Mouse (Mus musculus) limb, embryonic 13.5 days (tissue): ENCODE measurements around the gene Myo1e. TPM values are rescaled to one million over a fixed set of nuclear protein-coding genes. Genes with fewer than 3 reads are reported as not detected.

Source experiments
- ATAC-seq: fragments of 200-750 bp; cut with Nextera tagmentation; 2 replicates; pipeline ENCODE4 v1.8.0; 2017; ENCODE audit warnings: low read depth, moderate number of reproducible peaks, moderate TSS enrichment; ENCODE audit not compliant: low FRiP score
- H3K27ac ChIP-seq: fragments of 300-500 bp; sonication (generic); 2 replicates; pipeline ENCODE4 v1.5.1; 2015; ENCODE audit warnings: inconsistent platforms, mild to moderate bottlenecking, moderate library complexity
- H3K27me3 ChIP-seq: fragments of 300-500 bp; sonication (generic); 2 replicates; pipeline ENCODE4 v1.6.1; 2015; ENCODE audit warnings: mild to moderate bottlenecking, inconsistent platforms
- H3K36me3 ChIP-seq: fragments of 300-500 bp; sonication (generic); 2 replicates; pipeline ENCODE4 v1.6.1; 2015; ENCODE audit warnings: inconsistent platforms, mild to moderate bottlenecking, moderate library complexity
- H3K4me1 ChIP-seq: fragments of 300-500 bp; sonication (generic); 2 replicates; pipeline ENCODE4 v1.6.1; 2015; ENCODE audit warnings: inconsistent platforms
- H3K4me2 ChIP-seq: fragments of 300-500 bp; sonication (generic); replicated peaks from 2 replicates; pipeline ENCODE4 v1.6.1; 2015; ENCODE audit warnings: inconsistent platforms, mild to moderate bottlenecking, moderate library complexity
- H3K4me3 ChIP-seq: fragments of 300-500 bp; sonication (generic); 2 replicates; pipeline ENCODE4 v1.5.1; 2015; ENCODE audit warnings: moderate library complexity, mild to moderate bottlenecking, inconsistent platforms
- H3K9ac ChIP-seq: fragments of 300-500 bp; sonication (generic); 2 replicates; pipeline ENCODE4 v1.6.1; 2015; ENCODE audit warnings: mild to moderate bottlenecking, inconsistent platforms
- H3K9me3 ChIP-seq: fragments of 300-500 bp; sonication (generic); 2 replicates; pipeline ENCODE4 v1.6.1; 2016; ENCODE audit warnings: inconsistent platforms
- WGBS: fragments of 180-500 bp; shearing (Covaris S2); methylation state at CpG from one replicate; pipeline ENCODE4 v1.1.7; 2015; 5-methylcytosine and 5-hydroxymethylcytosine counted together
- polyA plus RNA-seq: library from polyadenylated mRNA; unstranded; fragments of >200 nt; fragmentation: Nextera tagmentation; extraction: Ambion mirVana; gene quantifications from 2 replicates; pipeline ENCODE4 v1.2.1, GENCODE M21; 2015

Gene Myo1e
- polyA plus RNA-seq, 1 experiment from 2014 or later: 23.7 TPM

DNA sequence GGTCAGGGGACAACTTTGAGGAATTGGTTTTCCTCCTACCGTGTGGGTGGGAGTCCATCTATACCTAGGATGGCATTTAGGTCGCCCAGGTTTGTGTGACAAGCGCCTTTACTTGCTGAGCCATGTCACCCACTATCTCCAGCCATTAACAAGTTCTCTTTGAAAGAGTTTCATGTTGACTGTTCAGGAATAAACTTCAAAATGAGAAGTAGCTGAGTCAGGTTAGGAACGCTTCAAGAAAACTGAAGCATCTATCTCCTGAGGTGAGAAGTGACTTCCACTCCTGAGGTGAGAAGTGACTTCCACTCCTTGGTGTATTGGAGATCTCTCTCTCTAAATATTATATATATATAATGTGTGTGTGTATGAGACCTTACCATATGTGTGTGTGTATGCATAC is 19.2 kb downstream of the Myo1e start:
- Histone ChIP-seq H3K27me3 (no peaks in the 10 kb centered on the region), H3K9me3 (no peaks in the 10 kb centered on the region), H3K4me2 (no peak overlapping the region), H3K9ac (no peak overlapping the region), H3K4me1 (peaks cover 19% of the 10 kb centered on the region), H3K36me3 (no peaks in the 10 kb centered on the region), H3K27ac (no peak overlapping the region), H3K4me3 (no peak overlapping the region)
- WGBS: 90% methylated on average over 4 of the region's 4 CpGs
- no peak for ATAC-seq

DNA sequence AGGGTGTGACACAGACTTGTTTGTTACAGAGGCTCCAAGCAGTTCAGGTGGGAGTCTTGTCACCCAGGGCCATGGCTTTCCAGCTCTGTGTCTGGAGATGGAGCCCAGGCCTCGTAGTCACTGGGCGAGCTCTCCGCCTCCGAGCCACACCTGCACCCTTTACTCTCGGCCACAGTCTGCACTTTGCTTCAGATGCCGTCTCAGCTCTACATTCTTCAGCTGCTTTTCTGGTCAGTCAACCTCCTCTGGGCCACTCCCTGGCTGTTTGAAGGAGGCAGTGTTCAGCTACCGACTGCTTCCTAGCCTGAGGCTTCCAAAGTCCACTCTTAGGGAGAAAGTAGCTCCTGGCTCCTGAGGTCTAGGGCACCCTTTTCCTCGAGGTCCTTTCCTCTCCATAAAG is 22.7 kb downstream of the Myo1e start:
- Histone ChIP-seq H3K36me3 (no peaks in the 10 kb centered on the region), H3K27ac (no peak overlapping the region), H3K4me2 (no peak overlapping the region), H3K4me1 (peaks cover 7% of the 10 kb centered on the region), H3K9me3 (no peaks in the 10 kb centered on the region), H3K27me3 (no peaks in the 10 kb centered on the region), H3K9ac (no peak overlapping the region), H3K4me3 (no peak overlapping the region)
- WGBS: 54% methylated on average over 8 of the region's 8 CpGs
- ATAC-seq: no peak

DNA sequence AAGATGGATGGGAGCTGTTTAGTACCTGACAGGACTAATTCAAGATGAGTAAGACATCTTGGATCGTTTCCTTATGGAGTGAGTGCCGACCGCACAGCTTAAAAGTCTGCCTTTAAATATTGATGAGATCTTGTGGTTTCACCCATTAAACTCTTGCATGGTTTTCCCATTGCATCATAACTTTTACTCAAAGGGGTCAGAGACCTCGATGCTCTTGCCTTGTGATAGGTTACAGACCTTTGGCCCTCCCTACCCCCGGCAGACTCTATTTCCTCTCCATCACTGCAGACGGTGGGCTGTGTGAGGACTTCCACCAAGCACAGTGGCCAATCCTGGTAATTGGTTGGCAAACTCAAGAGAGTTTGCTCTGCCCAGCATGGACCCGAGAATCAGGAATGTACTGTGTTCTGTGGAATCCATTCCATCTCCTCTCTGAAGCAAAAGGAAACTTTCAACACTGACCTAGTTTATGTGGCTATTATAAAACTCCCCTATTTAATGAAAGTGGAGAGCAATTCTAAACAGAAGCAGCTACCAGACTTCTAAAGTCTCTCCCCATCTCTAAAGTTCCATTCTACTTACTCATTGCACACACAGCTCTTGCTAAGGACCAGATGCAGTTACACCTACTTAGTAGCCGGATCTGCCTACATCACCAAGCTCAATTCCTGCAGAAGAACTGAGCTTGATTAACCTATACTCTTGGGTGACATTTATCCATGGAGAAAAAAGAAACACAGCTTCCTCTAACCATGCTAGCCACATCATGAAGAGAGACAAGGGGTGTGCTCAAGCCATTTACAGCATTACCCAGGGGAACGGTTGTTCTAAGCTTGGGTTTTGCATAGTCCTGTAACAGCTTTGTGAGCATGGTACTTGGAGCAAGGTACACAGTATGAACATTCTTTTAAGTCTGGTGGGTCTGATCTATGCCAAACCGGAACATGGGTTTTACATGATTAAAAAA is 25.2 kb downstream of the Myo1e start:
- WGBS: 77% methylated on average over 10 of the region's 10 CpGs
- Histone ChIP-seq H3K9ac (no peak overlapping the region), H3K4me1 (peaks cover 7% of the 10 kb centered on the region), H3K4me3 (no peak overlapping the region), H3K4me2 (no peak overlapping the region), H3K36me3 (no peaks in the 10 kb centered on the region), H3K9me3 (no peaks in the 10 kb centered on the region), H3K27ac (no peak overlapping the region), H3K27me3 (no peaks in the 10 kb centered on the region)
- no peak for ATAC-seq

DNA sequence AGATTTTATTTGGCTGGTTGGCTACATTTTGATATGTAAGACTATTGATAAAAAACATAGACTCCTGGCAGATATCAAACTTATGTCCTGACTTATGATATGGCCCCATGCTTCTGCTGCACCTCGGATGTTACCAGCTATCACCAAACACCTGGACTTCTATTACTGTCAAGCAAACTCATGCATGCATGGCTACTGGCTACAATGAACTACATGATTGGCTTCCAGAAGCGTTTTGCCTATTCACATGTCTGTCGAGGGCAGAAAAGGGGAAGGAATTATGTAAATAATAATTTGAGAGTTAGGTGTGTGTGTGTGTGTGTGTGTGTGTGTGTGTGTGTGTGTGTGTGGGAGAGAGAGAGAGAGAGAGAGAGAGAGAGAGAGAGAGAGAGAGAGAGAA is 30.0 kb downstream of the Myo1e start:
- WGBS: 79% methylated on average over 3 of the region's 3 CpGs
- no peaks in the 10 kb centered on the region for H3K36me3 ChIP-seq
- H3K4me2 ChIP-seq: no peak overlapping the region
- no peak overlapping the region for H3K27ac ChIP-seq
- H3K9ac ChIP-seq: no peak overlapping the region
- no peaks in the 10 kb centered on the region for H3K27me3 ChIP-seq
- no peak for ATAC-seq
- peaks cover 27% of the 10 kb centered on the region for H3K4me1 ChIP-seq
- no peak overlapping the region for H3K4me3 ChIP-seq
- no peaks in the 10 kb centered on the region for H3K9me3 ChIP-seq

DNA sequence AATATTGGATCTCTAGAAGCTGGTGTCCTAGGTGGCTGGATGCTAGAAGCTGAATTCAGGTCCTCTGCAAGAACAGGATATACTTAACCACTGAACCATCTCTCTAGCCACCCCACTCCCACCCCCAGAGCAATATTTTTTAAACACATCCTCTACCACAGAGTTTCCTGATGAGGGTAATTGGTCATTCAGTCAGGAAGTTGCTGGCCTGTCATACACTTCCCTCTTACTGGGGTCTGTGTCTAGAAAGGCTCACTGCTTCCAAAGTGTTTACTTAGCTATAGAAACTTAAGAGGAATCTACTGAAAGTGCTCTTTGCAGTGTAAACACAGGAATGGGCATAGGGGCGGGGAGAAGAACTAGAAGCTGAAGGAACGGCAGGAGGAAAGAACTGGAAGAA is 30.4 kb downstream of the Myo1e start:
- no peak for ATAC-seq
- WGBS: 39% methylated on average over 2 of the region's 2 CpGs

DNA sequence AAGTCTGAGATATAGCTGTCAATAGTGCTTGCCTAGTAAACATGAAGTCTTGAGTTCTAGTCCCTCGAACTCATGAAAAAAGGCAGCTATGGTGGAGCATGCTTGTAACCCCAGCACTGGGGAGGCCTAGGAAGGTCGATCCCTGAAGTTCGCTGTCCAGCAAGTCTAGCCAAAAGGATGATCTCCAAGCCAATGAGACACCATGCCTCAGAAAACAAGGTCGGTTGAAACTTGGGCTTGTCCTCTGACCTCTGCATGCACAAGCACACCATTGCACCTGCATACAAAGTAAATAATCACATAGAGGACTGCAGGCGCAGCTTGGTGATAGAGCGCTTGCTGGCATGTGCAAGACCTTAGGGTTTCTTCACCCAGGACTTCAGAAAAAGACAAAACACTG is 31.2 kb downstream of the Myo1e start:
- Histone ChIP-seq H3K4me2 (no peak overlapping the region), H3K36me3 (no peaks in the 10 kb centered on the region), H3K27ac (no peak overlapping the region), H3K4me3 (no peak overlapping the region), H3K9me3 (no peaks in the 10 kb centered on the region), H3K27me3 (no peaks in the 10 kb centered on the region), H3K4me1 (peaks cover 33% of the 10 kb centered on the region), H3K9ac (no peak overlapping the region)
- 89% methylated on average over 6 of the region's 6 CpGs for WGBS
- no peak for ATAC-seq

More for the DNA sequence above, 30.4 kb downstream of the Myo1e start:
- H3K4me1 ChIP-seq: peaks cover 27% of the 10 kb centered on the region
- H3K27ac ChIP-seq: no peak overlapping the region
- H3K36me3 ChIP-seq: no peaks in the 10 kb centered on the region
- no peak overlapping the region for H3K9ac ChIP-seq
- H3K9me3 ChIP-seq: no peaks in the 10 kb centered on the region
- H3K4me3 ChIP-seq: no peak overlapping the region
- no peak overlapping the region for H3K4me2 ChIP-seq
- H3K27me3 ChIP-seq: no peaks in the 10 kb centered on the region

DNA sequence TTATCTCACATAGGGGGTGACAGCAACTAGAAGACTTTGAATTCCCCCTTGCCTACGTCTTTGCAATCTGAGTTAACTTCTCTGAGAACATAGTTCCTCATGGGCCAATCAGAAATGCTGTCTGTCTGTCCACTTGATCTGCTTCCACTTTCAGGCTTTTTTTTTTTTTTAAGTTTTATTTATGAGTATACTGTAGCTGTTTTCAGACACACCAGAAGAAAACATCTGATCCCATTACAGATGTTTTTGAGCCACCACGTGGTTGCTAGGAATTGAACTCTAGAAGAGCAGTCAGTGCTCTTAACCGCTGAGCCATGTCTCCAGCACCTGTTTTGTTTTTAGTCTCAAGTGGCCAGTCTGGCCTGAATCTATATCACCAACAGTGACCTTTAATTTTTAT is 32.1 kb downstream of the Myo1e start:
- H3K36me3 ChIP-seq: no peaks in the 10 kb centered on the region
- WGBS: 69% methylated on average over 3 of the region's 3 CpGs
- ATAC-seq: no peak
- H3K4me1 ChIP-seq: peaks cover 39% of the 10 kb centered on the region
- H3K4me3 ChIP-seq: no peak overlapping the region
- no peak overlapping the region for H3K9ac ChIP-seq
- no peaks in the 10 kb centered on the region for H3K9me3 ChIP-seq
- H3K27me3 ChIP-seq: no peaks in the 10 kb centered on the region
- H3K27ac ChIP-seq: no peak overlapping the region
- no peak overlapping the region for H3K4me2 ChIP-seq

DNA sequence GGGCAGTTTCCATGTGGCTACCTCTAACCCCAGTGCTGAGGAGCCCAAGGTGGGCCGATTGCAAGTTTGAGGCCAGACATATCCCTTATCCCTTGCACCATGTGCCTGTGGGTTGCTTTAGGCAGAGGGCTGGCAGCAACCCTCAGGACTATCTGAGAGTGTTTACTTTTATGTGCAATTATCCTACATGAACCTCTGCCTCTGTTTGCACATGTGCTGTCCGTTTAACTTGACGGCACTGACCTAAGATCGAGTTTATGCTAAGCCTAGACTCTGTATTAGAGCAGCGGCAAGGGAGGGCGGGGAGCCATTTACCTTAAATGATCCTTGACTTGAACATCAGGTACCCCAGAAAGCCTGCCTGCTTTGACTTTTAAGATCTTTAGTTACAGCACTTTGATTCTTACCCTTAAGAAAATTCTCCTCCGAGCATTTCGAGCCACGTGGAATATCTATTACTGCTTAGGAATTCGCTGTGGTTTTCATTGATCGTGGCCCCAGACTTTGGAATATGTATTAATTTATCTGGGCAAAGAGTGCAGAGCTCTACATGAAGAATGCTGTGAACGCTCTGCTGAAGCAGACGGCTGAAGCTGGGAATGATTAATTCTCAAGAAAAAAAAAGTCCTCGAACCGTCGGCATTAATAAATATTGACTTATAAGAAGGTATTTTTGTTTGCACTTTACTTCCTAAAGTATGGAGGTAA is 33.7 kb downstream of the Myo1e start:
- 0 out of 2 replicates have a peak, but pooled peaks have one; percentile 20 for ATAC-seq
- no peaks in the 10 kb centered on the region for H3K27me3 ChIP-seq
- WGBS: 41% methylated on average over 16 of the region's 16 CpGs
- H3K4me3 ChIP-seq: no peak overlapping the region
- no peaks in the 10 kb centered on the region for H3K36me3 ChIP-seq
- H3K4me2 ChIP-seq: peak overlapping the region; percentile 35
- H3K27ac ChIP-seq: peak overlapping the region; percentile 65
- H3K9ac ChIP-seq: no peak overlapping the region
- no peaks in the 10 kb centered on the region for H3K9me3 ChIP-seq
- H3K4me1 ChIP-seq: peaks cover 39% of the 10 kb centered on the region

DNA sequence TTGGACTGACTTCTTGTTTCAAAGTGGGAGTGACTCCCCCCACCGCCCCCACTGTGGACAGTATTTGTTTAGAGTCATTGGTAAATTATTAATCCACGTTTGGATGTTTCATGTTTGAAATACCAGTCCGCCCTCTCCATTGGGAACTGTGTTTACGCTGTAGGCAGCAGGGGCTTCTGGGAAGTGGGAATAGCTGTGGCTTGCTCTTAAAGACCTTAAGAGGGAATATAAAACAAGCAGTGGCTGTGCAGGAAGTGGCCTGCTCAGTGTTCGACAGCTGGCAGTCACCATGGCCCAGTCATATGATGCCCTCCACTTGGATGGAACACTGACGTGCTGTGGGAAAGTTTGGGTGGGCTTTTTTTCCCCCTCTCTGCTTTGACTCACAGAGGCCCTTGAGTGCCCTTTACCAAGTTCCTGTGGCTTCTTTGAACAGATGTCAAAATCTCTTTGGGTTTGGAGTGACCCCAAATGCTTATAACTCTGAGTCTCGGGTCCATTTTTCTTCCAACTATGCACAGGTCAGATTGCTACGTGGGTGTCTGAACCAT is 34.3 kb downstream of the Myo1e start:
- Histone ChIP-seq H3K4me3 (no peak overlapping the region), H3K27me3 (no peaks in the 10 kb centered on the region), H3K9ac (no peak overlapping the region), H3K4me2 (peak overlapping the region; percentile 35), H3K9me3 (no peaks in the 10 kb centered on the region), H3K4me1 (peaks cover 39% of the 10 kb centered on the region), H3K27ac (peak overlapping the region; percentile 65), H3K36me3 (no peaks in the 10 kb centered on the region)
- 38% methylated on average over 8 of the region's 8 CpGs for WGBS
- peak; percentile 64 for ATAC-seq

DNA sequence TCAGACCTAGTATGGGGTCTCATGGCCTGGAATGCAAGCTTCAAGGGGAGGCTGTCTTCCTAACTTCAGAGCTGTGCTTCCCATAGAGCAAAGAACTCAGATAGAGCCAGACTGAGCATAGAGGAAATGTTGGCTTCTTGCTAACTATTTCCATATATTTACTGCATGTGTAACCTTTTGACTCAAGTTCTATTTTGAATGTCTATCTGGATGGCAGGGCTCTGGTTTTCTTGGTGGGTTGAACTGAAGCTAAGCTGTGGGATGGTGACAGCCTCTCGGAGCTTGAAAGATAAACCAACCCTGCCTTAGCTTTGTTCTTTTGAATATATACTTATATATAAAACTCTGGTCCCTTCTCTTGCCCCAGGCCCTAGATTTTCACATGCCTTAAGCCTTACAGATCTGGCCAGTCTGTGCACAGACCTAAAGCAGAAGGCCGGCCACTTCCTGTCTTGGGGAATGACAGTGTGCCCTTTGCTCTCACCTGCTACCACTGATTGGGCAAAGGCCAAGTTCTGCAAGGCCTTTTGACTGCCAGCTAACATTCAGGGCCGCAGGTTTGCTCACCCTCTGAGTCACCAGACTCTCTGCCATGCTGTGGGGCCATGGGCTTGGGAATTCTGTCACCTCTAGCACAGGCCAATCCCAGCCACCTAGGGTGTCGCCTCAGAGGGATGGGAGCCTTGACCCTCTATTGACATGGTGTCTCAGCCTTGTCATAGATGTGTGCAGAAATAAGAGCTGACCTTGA is 35.1 kb downstream of the Myo1e start:
- H3K4me1 ChIP-seq: peaks cover 39% of the 10 kb centered on the region
- H3K4me3 ChIP-seq: no peak overlapping the region
- no peaks in the 10 kb centered on the region for H3K27me3 ChIP-seq
- no peak overlapping the region for H3K4me2 ChIP-seq
- no peaks in the 10 kb centered on the region for H3K36me3 ChIP-seq
- H3K27ac ChIP-seq: peak overlapping the region; percentile 65
- no peak overlapping the region for H3K9ac ChIP-seq
- H3K9me3 ChIP-seq: no peaks in the 10 kb centered on the region
- WGBS: 74% methylated on average over 4 of the region's 4 CpGs
- ATAC-seq: no peak

DNA sequence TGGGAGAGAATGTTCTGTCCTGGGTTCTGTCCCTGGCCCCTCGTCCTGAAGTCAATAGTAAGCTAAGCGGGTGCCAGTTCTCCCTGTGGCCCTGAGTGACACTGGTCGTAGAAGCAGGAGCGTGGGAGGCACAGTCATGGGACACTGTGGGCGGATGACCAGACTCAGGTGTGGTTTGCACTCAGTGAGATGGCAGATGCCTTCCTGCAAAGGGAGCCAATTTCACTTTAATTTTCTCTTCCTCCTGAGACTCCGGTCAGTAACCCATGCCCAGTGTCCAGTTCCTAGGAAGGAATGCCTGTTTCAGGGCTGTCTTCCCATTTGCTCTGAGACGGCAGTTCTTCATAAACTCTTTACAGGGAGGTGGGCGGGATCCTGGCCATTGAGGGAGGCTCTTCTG is 36.1 kb downstream of the Myo1e start:
- no peaks in the 10 kb centered on the region for H3K36me3 ChIP-seq
- H3K9ac ChIP-seq: no peak overlapping the region
- peaks cover 37% of the 10 kb centered on the region for H3K4me1 ChIP-seq
- H3K4me3 ChIP-seq: no peak overlapping the region
- no peak for ATAC-seq
- no peak overlapping the region for H3K4me2 ChIP-seq
- WGBS: 75% methylated on average over 8 of the region's 8 CpGs
- no peaks in the 10 kb centered on the region for H3K9me3 ChIP-seq
- no peak overlapping the region for H3K27ac ChIP-seq
- H3K27me3 ChIP-seq: no peaks in the 10 kb centered on the region

DNA sequence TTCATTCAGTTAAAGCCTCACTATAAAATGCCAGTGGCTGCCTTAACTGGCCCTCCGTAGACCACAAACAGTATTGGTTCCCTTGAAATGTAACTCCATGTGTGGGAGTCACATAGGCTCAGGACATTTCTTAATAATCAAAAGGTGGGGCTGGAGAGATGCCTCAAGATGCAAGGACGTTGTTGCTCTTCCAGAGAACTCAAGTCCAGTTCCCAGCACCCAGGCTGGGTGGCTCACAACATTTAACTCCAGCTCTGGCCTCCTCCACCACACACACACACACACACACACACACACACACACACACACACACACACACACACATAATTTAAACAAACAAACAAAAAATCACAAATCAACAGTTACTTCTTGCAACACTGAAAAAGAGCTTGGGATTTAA is 36.6 kb downstream of the Myo1e start:
- H3K27me3 ChIP-seq: no peaks in the 10 kb centered on the region
- ATAC-seq: no peak
- 57% methylated on average over 2 of the region's 2 CpGs for WGBS
- no peak overlapping the region for H3K27ac ChIP-seq
- H3K9me3 ChIP-seq: no peaks in the 10 kb centered on the region
- H3K4me1 ChIP-seq: peaks cover 37% of the 10 kb centered on the region
- no peak overlapping the region for H3K9ac ChIP-seq
- H3K4me2 ChIP-seq: no peak overlapping the region
- no peaks in the 10 kb centered on the region for H3K36me3 ChIP-seq
- H3K4me3 ChIP-seq: no peak overlapping the region
